Mouse (Mus musculus) kidney, postnatal 36 days (tissue): ENCODE data around the gene Vamp5.

ENCODE experiments used
- DNase-seq, 2 experiments: peaks; one replicate each; pipeline ENCODE4 v3.0.0; 2021 to 2022; ENCODE audit warnings: mixed read lengths in 2 of 2

The Vamp5 gene

GRCm38 (mm10) chr6:72380131-72380770 lies at the start of gene Vamp5:
Vamp5 (minus strand) TSS chr6:72380468.
- peak; percentile 90 to 94 for DNase-seq

GRCm38 (mm10) chr6:72429061-72429842 lies 49.0 kb upstream of the Vamp5 start:
- no peak for DNase-seq

- peak; percentile 81 to 94 for DNase-seq
Measured at GRCm38 (mm10) chr6:72428036-72428435, 47.8 kb upstream of the Vamp5 start.

GRCm38 (mm10) chr6:72425646-72426045 lies 45.4 kb upstream of the Vamp5 start:
- no peak for DNase-seq

- DNase-seq: no peak
Measured at GRCm38 (mm10) chr6:72420901-72421300, 40.6 kb upstream of the Vamp5 start.

- DNase-seq: no peak
Measured at GRCm38 (mm10) chr6:72419806-72420205, 39.5 kb upstream of the Vamp5 start.

GRCm38 (mm10) chr6:72418279-72418678 lies 38.0 kb upstream of the Vamp5 start:
- DNase-seq: no peak

GRCm38 (mm10) chr6:72415964-72416772 lies 35.9 kb upstream of the Vamp5 start:
- DNase-seq: no peak

GRCm38 (mm10) chr6:72415181-72415580 lies 34.9 kb upstream of the Vamp5 start:
- no peak for DNase-seq

GRCm38 (mm10) chr6:72414076-72414756 lies 33.9 kb upstream of the Vamp5 start, which contains the start of gene Ggcx:
Ggcx (plus strand) TSS chr6:72414308.
- peak; percentile 97 to 98 for DNase-seq

GRCm38 (mm10) chr6:72410518-72410917 lies 30.2 kb upstream of the Vamp5 start:
- no peak for DNase-seq

GRCm38 (mm10) chr6:72410003-72410402 lies 29.7 kb upstream of the Vamp5 start:
- DNase-seq: no peak

- peak; percentile 76 to 91 for DNase-seq
Measured at GRCm38 (mm10) chr6:72409567-72409966, 29.3 kb upstream of the Vamp5 start.

DNA sequence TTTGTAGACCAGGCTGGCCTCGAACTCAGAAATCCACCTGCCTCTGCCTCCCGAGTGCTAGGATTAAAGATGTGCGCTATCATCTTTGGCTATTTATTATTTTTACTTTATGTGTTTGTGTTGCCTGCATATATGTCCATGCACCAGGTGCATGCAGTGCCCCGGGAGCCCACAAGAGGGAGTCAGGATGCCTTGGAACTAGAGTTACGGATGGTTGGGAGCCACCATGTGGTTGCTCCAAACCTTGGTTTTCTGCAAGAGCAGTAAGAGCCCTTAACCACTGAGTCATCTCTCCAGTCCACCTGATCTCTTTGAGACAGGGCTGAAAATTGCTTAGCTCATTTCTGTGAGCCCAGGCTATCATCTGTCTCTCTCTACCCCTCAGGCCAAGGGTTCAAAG lies 26.9 kb upstream of the Vamp5 start:
- DNase-seq: peak; percentile 89 to 93

- DNase-seq: no peak
Measured at GRCm38 (mm10) chr6:72405356-72405755, 25.1 kb upstream of the Vamp5 start.

- peak; percentile 86 to 92 for DNase-seq
Measured at GRCm38 (mm10) chr6:72401875-72402274, 21.6 kb upstream of the Vamp5 start.

- no peak for DNase-seq
Measured at GRCm38 (mm10) chr6:72399967-72400366, 19.7 kb upstream of the Vamp5 start.

DNA sequence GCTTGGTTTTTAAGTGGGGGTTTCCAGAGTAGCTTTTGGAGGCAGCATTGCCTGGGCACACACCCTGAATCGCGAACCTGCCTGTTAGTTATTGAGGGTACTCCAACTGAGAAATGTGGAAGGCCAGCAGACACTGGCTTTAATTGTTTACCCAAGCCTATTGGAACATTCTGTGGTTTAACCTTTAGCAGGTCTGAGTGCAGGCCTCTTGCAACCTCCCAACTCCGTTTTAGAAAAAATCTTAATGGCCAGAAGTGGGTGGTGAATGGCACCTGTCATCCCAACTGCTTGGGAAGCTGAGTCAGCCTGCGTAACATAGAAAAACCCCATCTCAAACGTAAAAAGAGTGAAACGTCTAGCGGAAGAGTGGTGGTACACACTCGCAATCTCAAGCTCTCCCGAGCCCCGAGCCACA lies 16.6 kb upstream of the Vamp5 start:
- no peak for DNase-seq

GRCm38 (mm10) chr6:72392341-72392740 lies 12.1 kb upstream of the Vamp5 start:
- no peak for DNase-seq

- peak; percentile 94 to 96 for DNase-seq
Measured at GRCm38 (mm10) chr6:72390795-72391521, 10.7 kb upstream of the Vamp5 start.

DNA sequence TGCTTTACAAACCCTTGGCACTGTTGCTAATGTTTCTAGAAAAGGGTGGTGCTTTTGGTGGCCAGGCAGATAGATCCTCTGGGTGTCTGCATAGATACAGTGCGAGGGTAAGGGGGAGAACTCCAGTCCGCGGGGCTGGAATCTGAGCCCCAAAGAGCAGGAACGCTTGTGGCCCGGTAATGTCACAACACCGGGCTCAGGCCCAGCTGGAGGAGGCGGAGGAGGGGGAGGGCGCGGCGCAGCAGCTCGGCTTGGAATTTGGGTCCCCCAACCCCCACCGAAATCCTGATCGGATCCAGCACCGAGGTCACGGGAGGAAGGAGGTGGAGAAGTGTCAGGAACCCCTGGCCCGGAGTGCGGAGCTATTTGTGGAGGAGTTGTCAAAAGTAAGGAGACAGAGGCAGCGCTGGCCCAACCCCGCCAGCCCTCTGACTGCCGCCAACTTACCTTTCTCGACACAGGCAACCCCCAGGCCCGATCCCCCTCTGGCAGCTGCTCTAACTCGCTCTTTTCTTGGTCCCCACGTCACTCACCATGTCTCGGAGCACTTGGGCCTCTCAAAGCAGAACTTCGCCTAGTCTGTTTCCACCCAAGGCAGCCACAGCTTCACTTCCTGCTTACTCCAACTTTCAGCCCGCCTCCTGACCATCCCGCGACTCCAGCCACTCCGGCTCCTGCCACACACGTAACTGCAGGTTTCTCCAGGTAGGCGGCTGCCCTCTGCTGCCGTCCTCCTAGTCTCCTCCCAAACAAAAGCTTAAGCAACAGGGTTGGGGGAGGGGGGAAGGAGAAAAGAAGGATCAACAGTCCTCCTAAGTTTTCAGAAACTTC lies 9.9 kb upstream of the Vamp5 start, which contains the start of gene Vamp8:
Vamp8 (minus strand) TSS at position 763 of the 831 bp plus-strand sequence.
- peak; percentile 94 to 95 for DNase-seq
